Mouse (Mus musculus) frontal cortex, postnatal 10 days (tissue): ENCODE measurements around the gene Taf11.

Source experiments
- DNase-seq, 2 experiments: peaks; one replicate each; pipeline ENCODE4 v3.0.0; 2022; ENCODE audit warnings: low spot score in 2 of 2, mixed read lengths in 1 of 2

Taf11 gene

DNA sequence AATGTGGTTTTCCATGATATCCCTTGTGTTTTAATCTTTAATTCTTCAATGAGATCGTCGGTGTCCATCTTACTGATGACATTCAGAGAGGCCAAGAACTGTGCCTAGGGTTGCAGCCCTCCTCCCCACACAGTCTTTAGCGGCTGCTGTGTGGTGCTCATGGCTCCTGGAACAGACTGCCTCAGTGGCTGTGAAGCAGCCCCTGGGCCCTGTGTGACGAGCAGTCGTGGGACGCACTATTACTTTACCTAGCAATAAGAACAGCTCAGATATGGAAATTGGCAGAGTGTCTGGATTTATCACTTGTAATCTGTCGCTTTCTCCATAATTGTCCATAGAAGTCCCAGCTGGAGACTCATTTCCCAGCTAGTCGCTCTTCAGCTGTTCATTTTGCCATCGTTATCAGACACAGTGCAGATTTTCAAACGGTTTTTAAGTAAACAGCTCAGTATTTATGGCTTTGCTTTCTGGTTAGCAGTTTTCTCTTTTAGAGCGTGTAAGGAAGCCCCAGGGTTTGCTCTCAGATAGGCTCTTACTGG lies 12.6 kb upstream of the Taf11 start:
- no peak for DNase-seq

DNA sequence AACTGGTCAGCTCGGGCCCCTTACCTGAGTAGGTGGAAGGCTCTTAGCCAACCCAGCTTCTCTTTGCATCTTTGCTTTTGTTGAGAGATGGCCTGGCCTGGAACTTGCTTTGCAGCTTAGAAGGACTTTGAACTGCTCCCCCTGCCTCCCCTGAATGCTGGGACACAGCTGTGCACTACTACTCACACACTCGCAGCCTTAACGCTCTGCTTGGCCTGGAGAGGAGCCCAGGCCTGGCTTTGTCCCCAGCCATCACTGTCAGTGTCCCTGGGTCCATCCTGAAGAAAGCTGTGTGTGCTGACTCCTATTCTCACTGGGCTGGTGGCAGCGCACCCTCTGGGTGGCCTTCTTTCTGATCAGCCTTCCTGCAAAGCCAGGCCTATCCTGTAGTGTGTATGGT lies 11.0 kb upstream of the Taf11 start:
- no peak for DNase-seq

DNA sequence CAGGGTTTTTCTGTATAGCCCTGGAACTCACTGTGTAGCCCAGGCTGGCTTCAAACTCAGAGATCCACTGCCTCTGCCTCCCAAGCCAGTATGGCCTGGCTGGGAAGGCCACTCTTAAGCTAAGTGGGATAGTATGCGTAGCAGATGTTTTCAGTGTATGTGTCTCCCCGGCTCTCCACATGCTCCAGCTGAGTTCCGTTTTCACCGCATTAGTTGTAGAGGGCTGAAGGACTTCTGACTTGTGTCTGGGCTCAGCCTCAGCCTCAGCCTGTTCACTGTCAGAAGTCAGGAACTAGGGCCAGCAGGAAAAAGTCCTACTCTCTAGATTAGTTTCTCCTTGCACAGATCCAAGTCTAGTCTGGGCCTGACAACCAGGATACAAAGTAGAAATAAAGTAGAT lies 6.7 kb upstream of the Taf11 start:
- no peak for DNase-seq

DNA sequence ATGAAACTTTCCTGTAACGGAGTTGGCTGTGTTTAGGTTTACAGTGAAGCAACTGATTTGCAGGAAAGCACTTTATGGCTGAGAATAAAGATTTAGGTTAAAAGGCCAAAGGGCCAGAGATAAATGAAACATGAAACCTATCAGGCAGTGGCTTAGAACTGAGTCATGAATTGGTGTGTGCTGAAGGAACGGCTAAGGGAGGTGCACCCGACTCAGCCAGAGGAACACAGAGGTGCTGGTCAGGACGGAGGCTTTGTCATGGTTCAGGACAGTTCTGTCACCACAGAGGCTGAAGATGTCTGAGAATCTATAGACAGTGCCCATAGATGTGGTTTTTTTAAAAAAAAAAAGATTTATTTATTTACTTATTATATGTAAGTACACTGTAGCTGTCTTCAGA lies 5.1 kb upstream of the Taf11 start:
- no peak for DNase-seq

DNA sequence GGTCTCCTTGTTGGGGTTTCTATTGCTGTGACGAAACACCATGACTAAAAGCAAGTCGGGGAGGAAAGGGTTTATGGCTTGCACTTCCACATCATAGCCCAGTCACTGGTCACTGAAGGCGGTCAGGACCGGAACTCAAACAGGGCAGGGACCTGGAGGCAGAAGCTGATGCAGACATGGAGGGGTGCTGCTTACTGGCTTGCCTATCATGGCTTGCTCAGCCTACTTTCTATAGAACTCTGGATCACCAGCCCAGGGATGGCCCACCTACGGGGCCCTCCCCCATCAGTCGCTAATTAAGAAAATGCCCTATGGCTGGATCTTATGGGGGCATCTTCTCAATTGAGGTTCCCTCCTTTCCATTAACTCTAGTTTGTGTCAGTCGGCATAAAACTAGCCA lies 1.7 kb upstream of the Taf11 start:
- no peak for DNase-seq

DNA sequence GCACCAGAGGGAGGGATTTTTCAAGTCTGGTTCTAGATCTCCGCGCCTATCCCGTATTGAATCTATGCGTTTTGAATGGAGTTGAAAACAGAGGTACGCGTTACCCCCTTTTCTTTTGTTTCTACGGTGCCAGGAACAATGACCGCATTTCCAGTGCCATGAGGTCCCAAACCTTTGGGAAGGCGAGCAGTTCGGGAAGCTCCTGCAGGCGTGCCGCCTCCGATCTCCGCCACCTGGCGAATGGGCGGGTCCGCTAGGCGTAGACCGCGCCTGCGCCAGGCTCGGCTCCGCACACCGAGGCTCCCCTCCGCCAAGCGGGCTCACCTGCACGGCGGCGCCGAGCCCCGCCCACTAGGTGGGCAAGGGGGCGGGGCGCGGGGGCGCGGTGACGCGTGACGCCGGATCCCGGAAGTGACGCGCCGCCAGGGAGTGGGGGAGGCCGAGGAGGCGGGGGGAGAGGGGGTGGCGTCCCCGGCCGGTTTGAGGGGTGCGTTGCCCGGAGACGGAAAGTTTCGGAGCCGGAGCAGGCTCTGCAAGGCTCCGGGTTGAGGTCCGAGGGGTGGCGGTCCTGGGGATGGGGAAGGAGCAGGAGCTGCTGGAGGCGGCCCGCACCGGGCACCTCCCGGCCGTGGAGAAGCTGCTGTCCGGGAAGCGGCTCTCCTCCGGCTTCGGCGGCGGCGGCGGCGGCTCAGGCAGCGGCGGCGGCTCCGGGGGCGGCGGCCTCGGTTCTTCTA lies 589 bp downstream of the Taf11 start, which contains the start of gene Anks1:
TSS of gene Anks1 (plus strand) at position 419 of the 734 bp plus-strand sequence.
- peak; percentile 63 to 83 for DNase-seq

DNA sequence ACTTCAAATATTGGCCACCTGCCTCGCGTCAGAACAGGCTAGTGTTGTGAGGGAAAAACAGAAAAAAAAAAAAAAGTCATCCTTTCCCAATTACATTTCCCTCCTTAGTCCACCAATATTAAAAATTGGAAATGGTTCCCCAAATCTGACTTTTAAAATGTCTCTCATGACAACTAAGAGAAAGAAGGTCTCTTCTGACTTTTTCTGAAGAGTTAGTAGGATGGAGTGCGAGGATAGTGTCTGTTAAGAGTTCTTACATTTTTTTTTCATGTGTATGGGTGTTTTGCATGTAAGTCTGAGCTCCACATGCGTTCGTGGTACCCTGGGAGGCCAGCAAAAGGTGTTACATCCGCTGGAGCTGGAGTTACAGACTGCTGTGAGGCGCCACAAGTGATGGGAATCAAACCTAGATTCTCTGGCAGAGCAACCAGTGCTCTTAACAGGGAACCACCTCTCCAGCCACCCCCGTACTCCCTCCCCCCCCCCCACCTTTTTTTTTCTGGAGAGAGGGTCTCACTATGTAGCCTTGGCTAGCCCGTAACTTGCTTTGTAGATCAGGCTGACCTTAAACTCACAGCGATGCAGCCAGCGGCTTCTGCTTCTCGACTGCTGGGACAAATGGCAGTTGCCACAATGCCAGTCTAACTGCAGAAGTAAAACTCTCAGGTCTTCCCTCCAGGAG lies 1.3 kb downstream of the Taf11 start:
- no peak for DNase-seq

DNA sequence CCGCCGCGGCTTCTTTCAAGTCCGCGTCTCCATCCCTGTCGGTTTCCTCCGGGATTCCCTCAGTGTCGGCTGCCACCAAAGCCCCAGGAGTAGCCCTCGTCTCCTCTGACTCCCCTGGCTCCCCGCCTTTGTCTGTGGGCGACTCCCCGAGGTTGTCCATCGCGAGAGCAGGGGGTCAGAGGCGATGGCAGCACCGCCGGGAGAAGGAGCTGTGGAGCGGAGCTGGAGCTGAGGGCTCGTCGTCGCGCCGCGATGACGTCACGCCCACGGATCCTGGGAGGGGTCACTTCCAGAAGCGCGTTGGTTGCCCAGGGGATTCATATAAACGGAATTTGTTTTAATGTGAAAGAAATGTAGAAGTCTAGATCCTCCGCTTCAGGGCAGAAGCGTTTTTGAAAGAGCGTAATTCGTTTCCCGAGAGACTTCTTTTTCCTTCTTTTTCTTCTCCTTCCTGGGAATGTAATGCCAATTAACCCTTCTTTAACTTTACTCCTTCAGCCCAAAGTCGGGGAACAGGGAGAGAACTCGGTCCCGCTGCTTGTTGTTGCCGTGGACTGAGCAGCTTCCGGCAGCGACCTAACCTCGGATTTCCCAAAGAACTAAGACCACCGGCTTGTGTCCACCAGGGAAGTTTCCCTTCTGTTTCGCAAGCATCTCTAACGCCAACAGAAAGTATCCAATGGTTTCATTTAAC lies 2.0 kb downstream of the Taf11 start:
- peak; percentile 93 to 95 for DNase-seq

DNA sequence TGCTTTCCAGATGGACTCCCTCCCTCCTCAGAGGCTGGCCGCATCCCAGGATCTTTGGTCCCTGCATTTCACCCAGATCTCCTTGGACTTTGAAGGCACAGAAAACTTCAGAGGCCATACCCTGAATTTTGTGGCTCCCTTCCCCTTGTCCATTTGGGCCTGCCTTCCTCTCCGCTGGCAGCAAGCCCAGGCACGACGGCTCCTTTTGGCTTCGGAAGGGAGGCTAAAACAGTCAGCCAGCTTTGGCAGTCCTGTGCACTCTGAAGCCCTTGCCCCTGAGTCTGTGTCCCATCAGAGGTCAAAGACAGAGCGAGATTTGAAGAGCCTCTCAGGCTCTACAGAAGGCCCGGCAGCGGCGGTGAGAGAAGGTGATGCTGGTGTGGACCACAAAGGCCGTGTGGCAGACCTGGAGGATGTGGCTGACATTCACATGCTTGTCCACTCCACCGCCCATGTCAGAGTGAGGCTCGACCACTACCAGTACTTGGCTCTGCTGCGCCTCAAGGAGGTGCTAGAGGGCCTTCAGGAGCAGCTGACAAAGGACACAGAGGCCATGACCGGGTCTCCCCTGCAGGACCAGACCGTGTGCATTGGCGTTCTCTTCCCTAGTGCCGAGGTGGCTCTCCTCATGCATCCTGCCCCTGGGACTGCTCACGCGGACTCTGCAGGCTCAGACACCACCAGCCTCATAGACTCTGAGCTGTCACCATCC lies 23.0 kb downstream of the Taf11 start:
- no peak for DNase-seq

DNA sequence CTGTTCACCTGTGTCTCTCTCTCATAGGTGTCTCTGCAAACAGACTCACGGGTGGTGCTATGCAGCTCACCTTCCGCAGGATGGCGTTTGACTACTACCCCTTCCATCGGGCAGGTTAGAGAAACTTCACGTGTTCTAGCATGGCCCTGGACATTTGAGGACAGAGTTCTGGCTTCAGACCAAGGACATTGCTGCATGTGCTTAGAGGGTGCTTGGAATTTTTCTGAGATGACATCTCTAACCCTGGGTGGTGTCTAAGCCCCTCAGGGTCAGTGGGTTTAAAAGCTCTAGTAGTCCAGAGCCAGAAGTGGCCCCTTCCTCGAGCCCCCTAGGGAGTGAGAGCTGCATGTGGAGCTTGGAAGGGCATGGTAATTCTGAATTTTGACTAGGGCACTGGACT lies 25.6 kb downstream of the Taf11 start:
- no peak for DNase-seq

DNA sequence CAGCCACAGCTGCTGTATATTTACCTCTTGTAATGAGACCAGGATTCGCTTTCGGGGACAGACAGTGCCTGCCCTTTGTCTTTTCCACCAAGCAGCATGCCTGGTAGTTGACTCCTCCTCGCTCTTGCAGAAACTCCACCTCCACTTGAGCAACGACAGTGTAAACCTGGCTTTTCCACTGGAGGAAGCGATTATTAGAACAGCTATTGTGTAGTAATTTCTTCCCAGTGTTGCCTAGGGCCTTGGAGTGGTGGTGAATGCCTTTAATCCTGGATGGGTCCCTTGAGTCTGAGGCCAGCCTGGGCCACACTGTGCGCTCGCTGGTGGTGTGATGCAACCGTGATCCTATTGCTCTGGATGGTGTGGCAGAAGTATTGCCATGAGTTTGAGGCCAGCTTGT lies 26.5 kb downstream of the Taf11 start:
- DNase-seq, result no peak

DNA sequence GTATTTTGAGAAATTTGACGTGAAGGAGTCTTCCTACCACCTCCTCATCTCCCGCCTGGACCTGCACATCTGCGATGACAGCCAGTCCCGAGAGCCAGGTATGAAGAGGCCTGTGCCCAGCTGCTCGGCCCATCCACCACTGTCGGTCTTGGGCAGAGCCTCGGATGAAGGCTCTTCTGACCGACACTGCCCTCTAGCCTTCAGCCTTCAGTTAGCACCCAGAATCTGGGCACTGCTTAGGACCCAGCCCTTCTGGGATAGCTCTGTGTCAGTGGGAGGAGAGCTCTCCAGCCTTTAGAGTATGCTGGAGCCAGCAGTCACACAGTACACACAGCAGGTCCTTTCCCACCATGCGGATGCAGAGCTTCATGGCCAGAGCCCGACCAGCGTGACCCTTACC lies 28.1 kb downstream of the Taf11 start:
- no peak for DNase-seq

DNA sequence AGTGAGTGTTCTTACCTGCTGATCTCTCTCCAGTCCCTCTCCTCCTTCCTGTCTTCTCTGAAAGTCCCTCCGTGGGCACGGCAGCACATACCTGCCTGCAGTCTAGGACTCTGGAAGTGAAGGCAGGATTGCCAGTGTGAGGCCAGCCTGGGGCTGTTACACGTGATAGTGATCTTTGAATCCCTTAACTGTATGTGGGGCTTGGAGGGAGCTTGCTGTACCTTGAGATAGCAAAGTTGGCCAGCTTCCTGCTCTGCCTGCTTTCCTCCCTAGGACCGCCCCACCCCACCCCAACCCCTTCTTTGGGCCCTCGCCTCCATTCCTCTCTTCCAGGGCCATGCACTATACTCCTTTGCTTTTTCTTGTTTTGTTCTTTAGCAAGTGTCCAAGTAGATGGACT lies 35.1 kb downstream of the Taf11 start:
- no peak for DNase-seq

DNA sequence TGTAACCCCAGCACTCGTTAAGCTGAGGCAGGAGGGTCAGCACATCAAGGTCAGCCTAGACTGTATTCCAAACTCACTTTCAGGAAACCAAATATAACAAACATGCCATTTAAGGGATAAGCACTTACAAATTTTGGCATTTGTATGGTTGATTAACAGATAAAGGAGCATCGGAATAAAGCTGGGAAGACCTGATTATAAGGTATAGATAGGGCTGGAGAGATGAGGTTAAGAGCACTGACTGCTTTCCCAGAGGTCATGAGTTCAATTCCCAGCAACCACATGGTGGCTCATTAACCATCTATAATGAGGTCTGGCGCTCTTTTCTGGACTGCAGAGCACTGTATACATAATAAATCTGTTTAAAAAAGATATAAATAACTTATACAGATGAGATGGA lies 36.1 kb downstream of the Taf11 start:
- DNase-seq, result no peak

DNA sequence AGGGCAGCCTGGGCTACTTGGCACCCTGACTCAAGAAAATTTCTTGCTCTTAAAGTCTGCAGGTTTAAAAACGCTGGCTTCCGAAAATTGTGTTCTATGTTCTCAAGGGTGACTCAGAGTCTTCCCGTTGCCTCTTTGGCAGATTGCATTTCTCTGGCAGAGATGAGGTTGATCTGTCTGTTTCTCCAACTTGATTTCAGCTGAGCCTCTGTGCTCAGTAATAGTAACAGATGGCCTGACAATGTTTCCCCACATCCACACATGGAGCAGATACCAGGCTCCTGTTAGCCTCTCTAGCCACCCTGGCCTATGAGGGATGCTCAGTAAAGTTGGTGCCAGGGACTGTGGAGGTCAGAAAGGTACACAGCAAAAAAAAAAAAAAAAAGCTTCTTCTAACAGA lies 37.8 kb downstream of the Taf11 start:
- no peak for DNase-seq

DNA sequence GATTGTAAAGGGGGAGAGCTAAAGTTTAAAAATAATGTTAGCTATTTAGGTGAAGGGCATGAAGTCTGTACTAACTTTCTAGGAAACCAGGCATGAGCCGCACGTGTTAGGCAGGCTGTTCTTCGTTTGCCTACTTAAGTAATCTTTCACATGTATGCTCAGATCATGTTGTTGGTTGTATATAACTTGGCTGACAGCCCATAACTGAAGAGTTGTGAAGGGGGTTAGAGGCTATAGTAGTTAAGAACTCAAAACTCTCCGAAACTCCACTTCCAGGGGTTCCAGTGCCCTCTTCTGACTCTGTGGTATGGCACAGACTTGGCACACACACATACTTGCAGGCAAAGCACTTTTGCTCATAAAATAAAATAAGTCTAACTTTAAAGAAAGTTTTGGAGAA lies 42.9 kb downstream of the Taf11 start:
- no peak for DNase-seq

DNA sequence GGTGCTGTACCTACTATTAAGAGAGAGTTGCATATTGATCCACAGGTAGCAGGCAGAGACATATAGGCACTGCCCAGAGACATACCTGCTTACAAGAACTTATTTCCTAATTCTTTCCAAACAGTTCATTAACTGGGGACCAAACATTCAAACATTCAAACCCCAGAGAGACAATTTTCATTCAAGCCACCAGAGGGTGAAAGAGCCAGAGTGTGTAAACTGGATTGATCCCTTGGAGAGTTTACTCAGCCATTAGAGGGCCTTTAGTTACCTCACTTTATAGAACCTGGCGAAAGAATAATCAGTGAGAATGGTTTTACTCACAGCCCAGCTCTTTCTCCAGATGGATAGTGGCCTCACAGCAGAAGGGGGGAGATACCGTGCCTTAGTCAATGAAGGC lies 44.2 kb downstream of the Taf11 start:
- DNase-seq, result no peak

DNA sequence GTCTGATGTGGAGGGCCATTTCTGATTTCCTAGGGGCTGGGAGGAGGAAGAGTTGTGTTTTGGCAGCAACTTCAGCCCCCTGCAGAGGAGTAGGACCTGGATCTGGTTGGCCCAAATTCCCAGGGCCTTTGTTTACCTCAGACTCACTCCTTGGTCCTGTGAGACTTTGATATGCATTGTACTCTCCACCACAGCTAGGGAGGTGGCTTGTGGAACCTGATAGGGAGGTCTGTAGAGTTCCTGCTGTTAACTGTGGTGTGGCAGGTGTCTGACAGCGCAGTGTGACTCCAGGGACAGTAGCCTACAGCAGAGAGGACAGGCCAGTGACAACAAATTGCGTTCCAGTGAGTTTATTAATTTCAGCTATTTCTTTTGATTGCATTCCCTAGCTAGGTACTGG lies 50.5 kb downstream of the Taf11 start:
- no peak for DNase-seq

DNA sequence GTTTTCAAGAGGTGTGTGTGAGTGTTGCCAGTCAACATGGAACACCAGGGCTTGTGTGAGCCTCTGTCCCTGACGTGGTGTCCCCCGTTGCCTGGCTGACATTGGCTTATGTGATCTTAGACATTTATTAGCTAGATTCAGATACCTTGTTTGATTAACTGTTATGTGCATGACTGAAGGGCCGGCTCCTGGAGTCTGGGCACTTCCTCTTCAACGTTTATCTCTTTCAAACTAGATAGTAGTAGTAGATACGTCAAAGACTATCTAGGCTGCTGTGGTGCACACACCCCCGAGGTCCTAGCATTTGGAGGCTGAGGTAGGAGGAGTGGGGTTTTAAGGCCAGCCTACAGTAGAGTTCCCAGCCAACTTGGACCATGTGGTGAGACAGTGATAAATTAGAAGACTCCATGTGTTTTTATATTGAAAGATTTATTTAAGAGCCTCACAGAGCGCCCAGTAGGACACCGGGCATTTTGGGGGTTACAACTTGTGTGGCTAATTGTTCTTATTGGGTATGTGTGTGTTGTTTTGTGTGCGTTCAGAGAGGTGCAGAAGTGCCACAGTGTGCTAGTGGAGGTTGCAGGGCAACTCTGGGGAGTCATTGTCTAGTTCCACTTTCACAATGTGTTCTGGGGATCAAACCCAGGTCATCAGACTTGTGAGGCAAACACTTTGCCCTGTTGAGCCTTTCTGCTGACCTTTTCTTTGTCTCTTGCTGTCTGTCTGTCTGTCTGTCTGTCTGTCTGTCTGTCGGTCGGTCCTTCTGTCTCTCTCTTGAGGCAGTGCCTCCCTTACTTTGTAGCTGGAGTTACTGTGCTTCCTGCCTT lies 51.8 kb downstream of the Taf11 start:
- no peak for DNase-seq

DNA sequence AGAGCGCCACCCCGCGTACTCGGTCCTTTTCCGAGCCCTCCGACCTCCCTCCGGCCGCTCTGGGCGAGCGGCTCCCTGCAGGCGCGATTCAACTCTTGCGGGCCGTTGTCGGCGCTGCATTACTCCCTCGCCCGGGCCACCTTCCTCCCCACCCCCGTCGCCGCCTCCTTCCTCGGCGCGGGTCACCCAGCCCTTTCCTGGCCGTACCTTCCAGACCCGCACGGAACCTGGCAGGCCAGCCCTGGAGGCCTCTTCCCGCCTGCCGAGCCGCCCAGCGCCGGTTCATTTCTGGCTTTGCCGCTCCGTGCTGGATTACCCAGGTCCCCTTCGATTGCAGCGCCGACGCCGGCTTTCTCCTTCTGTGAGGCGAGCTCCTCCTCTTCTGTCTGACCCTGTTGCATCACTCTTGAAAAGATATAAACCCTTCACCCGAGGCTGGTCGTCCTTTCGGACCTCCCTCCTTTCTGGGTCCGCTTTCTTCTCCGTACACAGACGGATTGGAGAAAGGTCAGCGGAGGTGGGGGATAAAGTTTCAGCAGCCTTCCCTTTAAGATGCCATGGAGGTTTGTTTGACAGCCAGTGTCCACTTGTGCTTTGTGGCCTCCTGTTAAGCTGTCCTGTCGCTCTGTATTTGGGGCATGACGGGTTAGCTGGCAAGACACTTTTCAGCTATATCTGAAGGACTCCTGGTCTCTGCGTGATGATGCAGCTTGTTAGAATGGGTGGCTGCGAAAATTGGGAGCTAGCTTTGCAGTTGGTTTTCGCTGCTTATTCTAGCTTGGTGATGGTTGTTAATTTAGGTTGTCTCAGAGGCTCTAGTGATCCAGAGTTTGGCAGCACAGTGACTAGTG lies 52.6 kb downstream of the Taf11 start:
- DNase-seq, result peak in 1 of 2 experiments; percentile 37
